Mouse (Mus musculus) heart, embryonic 14.5 days (tissue): ENCODE measurements around the gene Gm10999. TPM values are rescaled to one million over a fixed set of nuclear protein-coding genes. Genes with fewer than 3 reads are reported as not detected.
"Not testable (repeated sequence)": the region's sequence is repeated elsewhere in the genome, so short reads cannot be mapped to it uniquely, and the experiment has no call there.

Experiments used
- ATAC-seq: fragments of 200-750 bp; cut with Nextera tagmentation; 2 replicates; pipeline ENCODE4 v1.8.0; 2017; ENCODE audit warnings: low read depth, moderate TSS enrichment; ENCODE audit not compliant: insufficient number of reproducible peaks, insufficient read depth, low FRiP score
- H3K27ac ChIP-seq, 2 experiments: fragments of 200-500 bp in 1 of 2; fragments of 300-500 bp in 1 of 2; sonication (generic) in 1 of 2; replicated peaks in 1 of 2; 2 replicates each; pipeline ENCODE4 v1.5.1; 2012 to 2014; ENCODE audit warnings: low read depth in 2 of 2, low read length in 2 of 2, control low read depth in 1 of 2, mild to moderate bottlenecking in 1 of 2, mixed read lengths in 1 of 2; ENCODE audit not compliant: control insufficient read depth in 1 of 2, insufficient read depth in 1 of 2
- H3K27me3 ChIP-seq: fragments of 300-500 bp; sonication (generic); 2 replicates; pipeline ENCODE4 v1.6.1; 2014; ENCODE audit warnings: mild to moderate bottlenecking, low read length, control low read depth; ENCODE audit not compliant: control insufficient read depth, insufficient read depth
- H3K36me3 ChIP-seq: fragments of 300-500 bp; sonication (generic); 2 replicates; pipeline ENCODE4 v1.6.1; 2014; ENCODE audit warnings: mild to moderate bottlenecking, control low read depth, low read length, mixed read lengths; ENCODE audit not compliant: control insufficient read depth, insufficient read depth
- H3K4me1 ChIP-seq, 2 experiments: fragments of 200-500 bp in 1 of 2; fragments of 300-500 bp in 1 of 2; sonication (generic) in 1 of 2; 2 replicates each; pipeline ENCODE4 v1.6.1; 2012 to 2014; ENCODE audit warnings: low read length in 2 of 2, control low read depth in 1 of 2, mixed read lengths in 1 of 2; ENCODE audit not compliant: control insufficient read depth in 2 of 2, insufficient read depth in 2 of 2
- H3K4me2 ChIP-seq: fragments of 300-500 bp; sonication (generic); 2 replicates; pipeline ENCODE4 v1.6.1; 2014; ENCODE audit warnings: mild to moderate bottlenecking, low read length
- H3K4me3 ChIP-seq, 2 experiments: fragments of 200-500 bp in 1 of 2; fragments of 300-500 bp in 1 of 2; sonication (generic) in 1 of 2; 2 replicates each; pipeline ENCODE4 v1.5.1; 2012 to 2014; ENCODE audit warnings: low read length in 2 of 2, mild to moderate bottlenecking in 2 of 2, control low read depth in 1 of 2, low read depth in 1 of 2, moderate library complexity in 1 of 2; ENCODE audit not compliant: control insufficient read depth in 1 of 2, insufficient read depth in 1 of 2
- H3K9ac ChIP-seq: fragments of 300-500 bp; sonication (generic); 2 replicates; pipeline ENCODE4 v1.6.1; 2014; ENCODE audit warnings: mild to moderate bottlenecking, low read length
- H3K9me3 ChIP-seq: fragments of 300-500 bp; sonication (generic); 2 replicates; pipeline ENCODE4 v1.6.1; 2016; ENCODE audit warnings: low read length, control low read depth; ENCODE audit not compliant: control insufficient read depth
- WGBS: fragments of 180-500 bp; shearing (Covaris S2); extraction: QIAGEN DNeasy Blood & Tissue Kit; methylation state at CpG from one replicate; pipeline ENCODE4 v1.1.7; 2014; 5-methylcytosine and 5-hydroxymethylcytosine counted together
- polyA plus RNA-seq: library from polyadenylated mRNA; unstranded; fragments of >200 nt; fragmentation: Nextera tagmentation; extraction: Ambion mirVana; gene quantifications from 2 replicates; pipeline ENCODE4 v1.2.1, GENCODE M21; 2014

Gm10999 gene
- polyA plus RNA-seq: not detected in 2 replicates

GRCm38 (mm10) chr8:129131561-129131960 is at the start of gene Gm10999:
Gene Gm10999, minus strand, starts transcription at chr8:129131661.
- Histone ChIP-seq H3K4me2 (no peak within 1 kb of the TSS), H3K9me3 (no peaks in the 10 kb centered on the region), H3K36me3 (no peaks in the 10 kb centered on the region), H3K27me3 (no peaks in the 10 kb centered on the region), H3K9ac (no peak within 1 kb of the TSS), H3K4me1 (no peaks in the 10 kb centered on the region), H3K27ac (no peak within 1 kb of the TSS), H3K4me3 (no peak within 1 kb of the TSS)
- 77% methylated on average over 1 of the region's 1 CpGs for WGBS
- ATAC-seq: no peak

GRCm38 (mm10) chr8:129133475-129133874 is 2.0 kb upstream of the Gm10999 start:
- H3K36me3 ChIP-seq: no peaks in the 10 kb centered on the region
- no peaks in the 10 kb centered on the region for H3K27me3 ChIP-seq
- no peak overlapping the region for H3K4me2 ChIP-seq
- no peak overlapping the region for H3K9ac ChIP-seq
- no peak for ATAC-seq
- H3K4me3 ChIP-seq: no peak overlapping the region
- H3K9me3 ChIP-seq: no peaks in the 10 kb centered on the region
- H3K4me1 ChIP-seq: no peaks in the 10 kb centered on the region
- H3K27ac ChIP-seq: no peak overlapping the region

- H3K4me1 ChIP-seq, H3K9me3 ChIP-seq, H3K27me3 ChIP-seq, H3K4me2 ChIP-seq, H3K27ac ChIP-seq, H3K9ac ChIP-seq, ATAC-seq, H3K36me3 ChIP-seq, H3K4me3 ChIP-seq: not testable (repeated sequence)
- WGBS: 57% methylated on average over 3 of the region's 3 CpGs
These were observed 15.7 kb downstream of the Gm10999 start for GRCm38 (mm10) chr8:129115761-129116160.

Other genes starting within 250 kb of the Gm10999 start
- gene Ccdc7a, start 66.1 kb downstream of the Gm10999 start, polyA plus RNA-seq: not detected in 2 replicates
- gene Ccdc7b, start 64.5 kb downstream of the Gm10999 start, polyA plus RNA-seq: not detected in 2 replicates
- 21.1 and 22.2 TPM in 2 replicates for gene 2610044O15Rik8, start 102.7 kb upstream of the Gm10999 start, polyA plus RNA-seq